Mouse (Mus musculus): ENCODE data around the gene Reep1.

DNA sequence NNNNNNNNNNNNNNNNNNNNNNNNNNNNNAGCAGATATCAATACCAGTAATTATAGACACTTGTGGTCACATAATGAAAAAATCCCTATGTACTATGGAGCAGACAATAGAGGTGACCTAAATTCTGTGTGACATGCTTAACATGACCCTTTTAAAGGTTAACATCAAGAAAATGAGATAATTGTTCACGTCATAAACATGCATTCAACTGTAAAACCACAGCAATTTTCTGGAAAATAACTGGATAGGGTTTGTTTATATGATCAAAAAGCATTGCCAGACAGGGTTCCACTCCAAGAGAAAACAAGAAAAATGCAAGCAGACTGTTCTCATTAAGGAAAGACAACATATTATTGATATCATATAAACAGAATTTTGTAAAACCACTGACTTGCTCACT, 42.9 kb upstream of the Reep1 start:
- TF ChIP-seq CTCF (IDR thresholded peaks at IDR 0.05; ENCODE audit: low read depth) (no peak), EP300 (optimal IDR thresholded peaks at IDR 0.05) (no peak)
